Mouse (Mus musculus): Measurements from ENCODE around the gene Shcbp1l. TPM values are rescaled to one million over a fixed set of nuclear protein-coding genes. Genes with fewer than 3 reads are reported as not detected.
"Not testable (repeated sequence)": the region's sequence is repeated elsewhere in the genome, so short reads cannot be mapped to it uniquely, and the experiment has no call there.

Shcbp1l gene
- under 1 TPM in 1 of 2 experiments, not detected in 1; 0.21 TPM for total RNA-seq (2021)
- long read RNA-seq, experiment 1, partial matches to known transcripts: 0 of 1 reads
- long read RNA-seq, experiment 1, other reads (novel, unspliced or antisense): 1 of 1 reads
- long read RNA-seq, experiment 2: 0 reads

GRCm38 (mm10) chr1:153424770-153425584 is at the start of gene Shcbp1l:
Gene Shcbp1l (plus strand): TSS chr1:153425162.
- DNase-seq (ENCODE audit: low spot score in 2 of 2): peak; percentile 36 to 58

DNA sequence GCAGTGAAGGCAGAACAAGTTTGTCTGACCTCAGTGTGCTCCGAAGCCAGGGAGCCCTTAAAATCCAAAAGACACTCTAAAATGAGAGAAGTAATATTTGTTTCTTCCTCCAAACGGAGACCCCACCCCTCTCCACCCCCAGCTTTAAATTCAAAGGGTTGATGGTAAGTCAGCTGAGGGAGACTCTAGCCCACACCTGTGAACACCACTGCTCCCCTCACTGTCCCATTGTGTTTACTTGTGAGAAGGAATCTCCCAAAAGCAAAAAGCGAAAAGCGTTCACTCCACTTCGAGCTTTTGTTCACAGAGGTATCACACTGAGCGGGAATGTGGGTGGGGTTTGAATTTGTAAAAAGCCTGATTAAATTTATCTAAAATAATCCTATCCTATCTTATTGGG is 48.5 kb upstream of the Shcbp1l start:
- no peak for DNase-seq (ENCODE audit: low spot score in 2 of 2)

- DNase-seq (ENCODE audit: low spot score in 2 of 2): no peak
Measured at GRCm38 (mm10) chr1:153378587-153378986, 46.4 kb upstream of the Shcbp1l start.

GRCm38 (mm10) chr1:153379832-153380231 is 45.1 kb upstream of the Shcbp1l start:
- DNase-seq (ENCODE audit: low spot score in 2 of 2): no peak

GRCm38 (mm10) chr1:153380746-153381282 is 44.1 kb upstream of the Shcbp1l start:
- no peak for DNase-seq (ENCODE audit: low spot score in 2 of 2)

DNA sequence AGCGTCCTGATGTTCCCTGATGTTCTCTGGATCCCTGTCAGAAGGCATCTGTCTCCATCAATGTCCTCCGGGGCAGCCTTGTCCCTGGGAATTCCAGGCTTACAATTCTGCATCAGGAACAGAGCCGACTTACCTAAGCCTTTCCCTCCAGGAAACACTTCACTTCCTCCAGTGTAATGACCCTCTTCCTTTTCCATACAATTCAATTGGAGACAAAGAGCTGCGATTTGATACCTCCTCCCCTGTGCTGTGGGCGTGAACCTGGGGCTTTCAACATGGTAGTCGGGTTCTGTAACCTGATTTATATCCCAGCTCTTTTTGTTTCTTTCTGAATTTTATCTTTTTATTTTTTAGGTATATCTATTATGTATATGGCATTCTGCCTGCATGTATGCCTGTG is 39.9 kb upstream of the Shcbp1l start:
- no peak for DNase-seq (ENCODE audit: low spot score in 2 of 2)

DNA sequence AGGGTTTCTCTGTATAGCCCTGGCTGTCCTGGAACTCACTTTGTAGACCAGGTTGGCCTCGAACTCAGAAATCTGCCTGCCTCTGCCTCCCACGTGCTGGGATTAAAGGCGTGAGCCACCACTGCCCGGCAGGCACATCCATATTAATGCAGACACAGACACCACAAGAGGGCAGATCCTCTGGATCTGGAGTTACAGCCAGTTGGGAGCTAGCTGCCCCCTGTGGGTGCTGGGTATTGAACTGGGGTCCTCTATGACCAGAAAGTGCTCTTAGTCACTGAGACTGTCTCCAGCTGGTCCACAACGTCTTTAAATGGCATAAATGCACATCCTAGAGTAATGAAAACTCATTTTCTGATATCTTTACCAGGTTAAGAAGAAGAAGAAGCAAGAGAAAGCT is 39.3 kb upstream of the Shcbp1l start:
- DNase-seq (ENCODE audit: low spot score in 2 of 2): not testable (repeated sequence)

- peak; percentile 65 to 82 for DNase-seq (ENCODE audit: low spot score in 2 of 2)
Measured at GRCm38 (mm10) chr1:153386271-153387069, 38.5 kb upstream of the Shcbp1l start.

DNA sequence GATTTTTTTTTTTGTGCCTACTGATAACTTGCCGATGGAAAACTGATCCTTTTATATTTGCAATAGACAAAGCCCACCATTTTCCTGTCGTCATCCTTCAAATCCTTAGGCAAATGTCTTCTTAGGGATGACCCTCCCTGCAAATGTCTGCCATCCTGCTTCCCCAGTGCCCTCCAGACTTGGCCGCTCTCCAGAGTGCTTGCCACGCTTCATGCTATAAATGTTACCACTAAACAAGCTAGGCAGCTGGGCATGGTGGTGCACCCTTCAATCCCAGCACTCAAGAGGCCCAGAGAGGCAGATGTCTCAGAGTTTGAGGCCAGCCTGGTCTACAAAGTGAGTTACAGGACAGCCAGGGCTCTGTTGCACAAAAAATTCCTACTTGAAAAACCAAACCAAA is 29.3 kb upstream of the Shcbp1l start:
- DNase-seq (ENCODE audit: low spot score in 2 of 2): not testable (repeated sequence)

DNA sequence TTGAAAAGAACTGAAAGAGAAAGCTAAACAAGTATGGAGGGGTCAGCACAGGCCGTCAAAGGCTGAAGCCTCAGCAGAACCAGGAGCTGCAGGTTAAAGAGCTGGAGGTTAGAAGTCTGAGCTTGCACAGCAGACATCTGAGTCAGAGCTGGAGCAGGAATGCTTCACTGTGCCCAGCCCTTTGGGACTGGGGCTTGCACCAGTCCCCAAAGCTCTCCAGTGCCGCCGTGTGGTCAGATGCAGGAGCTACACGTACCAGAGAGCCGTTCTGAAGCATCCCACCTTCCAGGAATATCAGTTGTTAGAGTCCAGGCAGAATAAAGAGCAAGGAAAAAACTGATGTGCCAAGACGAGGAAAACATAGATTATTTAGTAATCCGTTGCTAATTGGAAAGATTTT is 23.2 kb upstream of the Shcbp1l start:
- DNase-seq (ENCODE audit: low spot score in 2 of 2): peak; percentile 48 to 67

GRCm38 (mm10) chr1:153407641-153408040 is 17.3 kb upstream of the Shcbp1l start:
- peak in 1 of 2 experiments; percentile 4 for DNase-seq (ENCODE audit: low spot score in 2 of 2)

GRCm38 (mm10) chr1:153408296-153408695 is 16.7 kb upstream of the Shcbp1l start:
- peak in 1 of 2 experiments; percentile 4 for DNase-seq (ENCODE audit: low spot score in 2 of 2)

- DNase-seq (ENCODE audit: low spot score in 2 of 2): not testable (repeated sequence)
Measured at GRCm38 (mm10) chr1:153410915-153411314, 14.0 kb upstream of the Shcbp1l start.

- DNase-seq (ENCODE audit: low spot score in 2 of 2): no peak
Measured at GRCm38 (mm10) chr1:153411723-153412122, 13.2 kb upstream of the Shcbp1l start.

GRCm38 (mm10) chr1:153412663-153413396 is 12.1 kb upstream of the Shcbp1l start:
- DNase-seq (ENCODE audit: low spot score in 2 of 2): not testable (repeated sequence)

DNA sequence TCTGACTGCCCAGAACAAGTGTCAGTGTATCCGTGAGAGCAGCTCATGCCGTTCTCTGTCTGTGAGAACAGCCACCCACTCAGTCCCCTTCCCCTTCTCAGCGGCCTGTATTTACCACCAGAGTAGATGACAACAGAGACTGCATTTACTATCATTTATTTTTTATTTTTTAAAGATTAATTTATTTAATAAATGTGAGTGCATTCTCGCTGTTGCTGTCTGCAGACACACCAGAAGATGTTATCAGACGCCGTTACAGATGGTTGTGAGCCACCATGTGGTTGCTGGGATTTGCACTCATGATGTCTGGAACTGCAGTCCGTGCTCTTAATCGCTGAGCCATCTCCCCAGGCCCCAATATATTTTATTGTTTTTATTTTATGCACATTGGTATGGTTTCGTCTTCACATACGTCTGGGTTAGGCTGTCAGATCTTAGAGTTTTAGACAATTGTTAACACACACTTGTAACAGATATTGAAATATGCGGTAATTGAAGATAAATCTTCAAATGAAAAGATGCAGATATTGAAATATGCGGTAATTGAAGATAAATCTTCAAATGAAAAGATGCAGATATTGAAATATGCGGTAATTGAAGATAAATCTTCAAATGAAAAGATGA is 11.5 kb upstream of the Shcbp1l start:
- DNase-seq (ENCODE audit: low spot score in 2 of 2): not testable (repeated sequence)

DNA sequence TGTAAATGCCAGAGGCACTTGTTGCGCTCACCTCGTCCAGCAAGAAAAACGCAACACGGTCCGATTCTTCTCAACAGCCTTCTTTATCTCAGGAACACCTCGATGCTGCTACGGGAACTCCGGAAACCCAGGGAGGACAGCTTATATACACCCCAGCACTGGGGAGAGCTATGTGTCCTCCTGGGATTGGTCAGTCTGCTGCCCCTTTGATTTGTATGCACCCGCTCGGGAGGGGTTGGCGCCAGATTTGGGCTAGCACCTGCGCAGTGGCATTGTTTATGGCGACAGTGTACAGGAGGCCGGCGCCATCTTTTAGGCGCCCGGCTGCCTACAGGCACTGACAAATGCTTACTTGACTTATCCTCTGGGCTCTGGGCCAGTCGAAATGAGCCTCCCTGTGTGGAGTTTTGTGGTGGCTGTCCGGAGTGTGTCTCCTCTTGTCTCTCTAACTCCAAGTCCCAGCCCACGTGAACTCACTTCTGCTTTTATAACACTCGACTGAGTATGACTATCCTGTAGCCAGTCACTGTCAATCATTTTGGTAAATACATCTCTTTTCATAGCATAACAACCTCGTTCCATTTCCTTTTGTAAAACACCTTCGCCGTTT is 10.7 kb upstream of the Shcbp1l start:
- peak; percentile 39 to 47 for DNase-seq (ENCODE audit: low spot score in 2 of 2)

DNA sequence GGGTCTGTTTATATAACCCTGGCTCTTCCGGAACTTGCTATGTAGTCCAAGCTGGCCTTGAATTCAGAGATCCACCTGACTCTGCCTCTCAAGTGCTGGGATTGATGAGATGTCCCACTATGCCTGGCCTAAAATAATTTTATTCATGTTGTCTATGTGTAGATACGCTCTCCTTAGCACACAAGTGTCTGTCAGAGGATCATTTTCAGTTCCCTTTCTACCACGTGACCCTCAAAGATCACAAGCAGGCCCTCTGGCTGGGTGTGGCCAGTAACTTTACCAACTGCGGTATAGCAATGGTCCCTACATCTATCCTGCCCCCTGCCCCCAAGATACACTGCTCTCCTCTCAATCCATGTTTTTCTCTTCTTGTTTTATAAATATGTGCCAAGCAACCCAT is 10.0 kb upstream of the Shcbp1l start:
- DNase-seq (ENCODE audit: low spot score in 2 of 2): no peak

DNA sequence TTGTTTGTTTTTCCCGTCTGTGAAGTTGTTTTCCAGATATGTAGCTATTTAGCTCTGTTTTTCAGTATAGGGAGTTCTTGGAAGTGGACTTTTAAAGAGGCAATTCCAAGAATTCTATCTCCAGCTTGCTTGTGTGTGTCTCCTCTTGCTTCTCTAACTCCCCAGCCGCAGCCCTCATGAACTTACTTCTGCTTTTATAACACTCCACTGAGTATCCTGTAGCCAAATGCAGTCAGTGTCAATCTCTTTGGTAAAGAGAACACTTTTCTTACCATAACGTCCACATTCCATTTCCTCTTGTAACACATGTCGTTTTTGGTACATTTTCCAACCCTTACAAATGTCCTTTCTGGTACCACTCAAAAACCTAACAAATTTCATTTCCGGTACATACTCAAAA is 9.2 kb upstream of the Shcbp1l start:
- DNase-seq (ENCODE audit: low spot score in 2 of 2): not testable (repeated sequence)

GRCm38 (mm10) chr1:153416271-153416832 is 8.6 kb upstream of the Shcbp1l start:
- DNase-seq (ENCODE audit: low spot score in 2 of 2): not testable (repeated sequence)

Data from gastrocnemius, postnatal 4 days (tissue).